Mouse (Mus musculus) WW6 (cell line): Measurements from ENCODE around the gene Zfp12.

ENCODE experiments used
- DNase-seq: peaks from one replicate; pipeline ENCODE4 v3.0.0-alpha.2; 2013; ENCODE audit warnings: low read depth, low spot score

Zfp12 gene

GRCm38 (mm10) chr5:143265409-143265808, 30.4 kb downstream of the Zfp12 start:
- no peak for DNase-seq

GRCm38 (mm10) chr5:143266794-143267193, 31.8 kb downstream of the Zfp12 start:
- DNase-seq = no peak

- DNase-seq = no peak
Measured at GRCm38 (mm10) chr5:143268985-143269362, 34.0 kb downstream of the Zfp12 start.

- no peak for DNase-seq
Measured at GRCm38 (mm10) chr5:143269363-143270150, 34.6 kb downstream of the Zfp12 start, which contains the start of gene Zfp316. TSS of gene Zfp316 (minus strand) at chr5:143270022.

- no peak for DNase-seq
Measured at GRCm38 (mm10) chr5:143270151-143270519, 35.2 kb downstream of the Zfp12 start.

- DNase-seq = no peak
Measured at GRCm38 (mm10) chr5:143271642-143272041, 36.7 kb downstream of the Zfp12 start.

- no peak for DNase-seq
Measured at GRCm38 (mm10) chr5:143272108-143272507, 37.1 kb downstream of the Zfp12 start.

GRCm38 (mm10) chr5:143272540-143273330, 37.8 kb downstream of the Zfp12 start:
- no peak for DNase-seq

- no peak for DNase-seq
Measured at GRCm38 (mm10) chr5:143275761-143276160, 40.8 kb downstream of the Zfp12 start.

GRCm38 (mm10) chr5:143279247-143279646, 44.3 kb downstream of the Zfp12 start:
- DNase-seq = no peak

GRCm38 (mm10) chr5:143284762-143285161, 49.8 kb downstream of the Zfp12 start:
- no peak for DNase-seq

- no peak for DNase-seq
Measured at GRCm38 (mm10) chr5:143287774-143288328, 52.9 kb downstream of the Zfp12 start.

- no peak for DNase-seq
Measured at GRCm38 (mm10) chr5:143288378-143288911, 53.5 kb downstream of the Zfp12 start.

GRCm38 (mm10) chr5:143289299-143289698, 54.3 kb downstream of the Zfp12 start:
- DNase-seq = no peak

- DNase-seq = no peak
Measured at GRCm38 (mm10) chr5:143292879-143293278, 57.9 kb downstream of the Zfp12 start.

- DNase-seq = no peak
Measured at GRCm38 (mm10) chr5:143293404-143293803, 58.4 kb downstream of the Zfp12 start, which contains the start of gene Zfp853. TSS of gene Zfp853 (minus strand) at chr5:143293623.

GRCm38 (mm10) chr5:143294862-143295261, 59.9 kb downstream of the Zfp12 start:
- DNase-seq = no peak

- DNase-seq = no peak
Measured at GRCm38 (mm10) chr5:143295330-143295729, 60.4 kb downstream of the Zfp12 start.

- no peak for DNase-seq
Measured at GRCm38 (mm10) chr5:143297986-143298385, 63.0 kb downstream of the Zfp12 start.

- DNase-seq = no peak
Measured at GRCm38 (mm10) chr5:143298391-143298790, 63.4 kb downstream of the Zfp12 start.
